Mouse (Mus musculus) cerebellum, adult 2 months (tissue): ENCODE measurements around the gene Agap1.

Source experiments
- CTCF ChIP-seq: fragments of 200-500 bp; IDR thresholded peaks from 2 replicates; pipeline ENCODE4 v1.5.1; 2011; ENCODE audit warnings: low read depth, mild to moderate bottlenecking, control low read depth, low read length, moderate library complexity, borderline replicate concordance; ENCODE audit not compliant: insufficient read depth
- POLR2A ChIP-seq: fragments of 200-500 bp; IDR thresholded peaks from 2 replicates; pipeline ENCODE4 v1.6.1; 2011; ENCODE audit warnings: low read length, control low read depth, borderline replicate concordance; ENCODE audit not compliant: insufficient read depth

DNA sequence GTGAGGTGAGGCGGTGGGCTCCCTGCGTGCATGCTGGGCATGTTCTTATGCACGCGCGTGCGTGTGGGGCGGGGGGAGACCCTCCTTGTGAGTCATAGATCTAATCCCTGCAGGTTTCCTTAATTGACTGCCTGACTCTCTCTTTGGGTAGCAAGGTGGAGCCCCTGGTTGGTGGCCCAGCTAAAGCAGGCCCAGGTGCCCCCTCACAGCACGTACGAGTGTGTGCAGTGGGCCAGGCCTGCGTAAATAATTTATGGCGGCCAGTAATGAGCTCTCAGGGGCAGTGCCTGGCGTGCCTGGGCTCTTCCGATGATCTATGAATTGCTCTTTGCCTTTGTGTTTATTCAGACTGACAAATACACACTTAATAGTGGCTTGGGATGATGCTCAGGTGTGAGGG, 86.5 kb downstream of the Agap1 start:
- no peak for TF ChIP-seq CTCF
- no peak for TF ChIP-seq POLR2A
